ENCODE assay signal across 27 mouse cellular contexts in the genomic region with DNA sequence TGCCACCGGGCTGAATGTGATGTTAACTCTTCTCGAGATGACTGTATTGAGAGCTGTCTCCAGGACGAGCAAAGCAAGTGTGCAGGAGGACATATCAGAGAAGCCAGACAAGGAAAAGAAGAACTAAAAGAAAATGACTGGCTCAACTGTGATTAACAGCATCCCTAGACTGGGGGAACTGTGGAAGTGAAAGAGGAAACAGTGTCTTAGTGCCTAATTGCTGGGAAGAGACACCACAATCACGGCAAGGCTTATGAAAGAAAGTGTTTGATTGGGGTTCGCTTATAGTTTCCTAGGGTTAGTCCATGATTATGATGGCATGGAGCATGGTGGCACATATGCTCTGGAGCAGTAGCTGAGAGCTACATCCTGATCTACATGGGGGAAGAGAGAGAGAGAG.
DNase-seq lines count a peak whose midpoint lies in the region; ATAC-seq and TF ChIP-seq lines count a peak whose summit lies in the region.
"Had no signal": no experiment of that assay in that cellular context is flagged by ENCODE, and none has a peak within 500 bp of the region (broad histone marks: within the 10 kb centered on the region; RNA-seq: fewer than 3 reads in every experiment).

No protein-coding gene starts in this region.

- TF ChIP-seq POLR2A in bone marrow macrophage, adult 2 months (IDR thresholded peaks at IDR 0.05; ENCODE audit: borderline replicate concordance, low read depth, low read length): no peak

- DNase-seq in adrenal gland, adult 18-20 months (ENCODE audit: low spot score in 2 of 2): no peak
- no peak for DNase-seq in retina, embryonic 14.5 days (ENCODE audit: low spot score)
- no peak for DNase-seq in layer of hippocampus, postnatal 36 days
- DNase-seq: adrenal gland, adult 8-10 months; adrenal gland, postnatal 25 days; B cell, adult 2 months; cerebellum, adult 11 months; cerebellum, adult 2 months; cerebellum, adult 9-11 months; cerebellum, postnatal 25 days; embryo, embryonic 11 days; gastrocnemius, postnatal 10 days; gastrocnemius, postnatal 36 days; heart, adult 18-20 months; heart, postnatal 14 days had no signal

- peak; percentile 60 for ATAC-seq in common myeloid progenitor, adult 5-6 weeks (replicated peaks; ENCODE audit: low read depth, poor library complexity, severe bottlenecking)
- peak; percentile 79 for ATAC-seq in megakaryocyte, adult 5-6 weeks (ENCODE audit: poor library complexity, severe bottlenecking)
- ATAC-seq: forebrain, embryonic 16.5 days; intestine, postnatal 0 days had no signal

- H3K27ac ChIP-seq in bone marrow macrophage, adult 2 months (ENCODE audit: insufficient read depth, low read depth, low read length): peak overlapping the region; percentile 83
- H3K27ac ChIP-seq: embryonic facial prominence, embryonic 10.5 days; embryonic facial prominence, embryonic 13.5 days; forebrain, embryonic 13.5 days; heart, embryonic 13.5 days; hindbrain, embryonic 12.5 days; hindbrain, embryonic 15.5 days had no signal

- no peak overlapping the region for H3K4me3 ChIP-seq in bone marrow macrophage, adult 2 months (ENCODE audit: insufficient read depth, low read length)
- H3K4me3 ChIP-seq: embryonic facial prominence, embryonic 10.5 days; embryonic facial prominence, embryonic 13.5 days; erythroblast, embryonic 14.5 days; forebrain, embryonic 13.5 days; heart, embryonic 13.5 days; hindbrain, embryonic 12.5 days; hindbrain, embryonic 15.5 days had no signal

- no peak for TF ChIP-seq CTCF in bone marrow macrophage, adult 2 months (IDR thresholded peaks at IDR 0.05; ENCODE audit: low read depth, low read length)

- H3K4me1 ChIP-seq in bone marrow macrophage, adult 2 months (ENCODE audit: control insufficient read depth, insufficient read depth, low read length): peaks cover 45% of the 10 kb centered on the region
- H3K4me1 ChIP-seq: embryonic facial prominence, embryonic 10.5 days; embryonic facial prominence, embryonic 13.5 days; heart, embryonic 13.5 days; hindbrain, embryonic 12.5 days; hindbrain, embryonic 15.5 days had no signal
